Mouse (Mus musculus) embryonic facial prominence, embryonic 15.5 days (tissue): ENCODE data around the gene Ilf3. TPM values are rescaled to one million over a fixed set of nuclear protein-coding genes. Genes with fewer than 3 reads are reported as not detected.
A peak's percentile ranks its signal among the peaks of the same experiment; 100 is the strongest.
"Not testable (repeated sequence)": the region's sequence is repeated elsewhere in the genome, so short reads cannot be mapped to it uniquely, and the experiment has no call there.

Source experiments
- ATAC-seq: fragments of 200-750 bp; cut with Nextera tagmentation; 2 replicates; pipeline ENCODE4 v1.8.0; 2017; ENCODE audit warnings: low read depth, moderate TSS enrichment; ENCODE audit not compliant: insufficient number of reproducible peaks, low FRiP score, low TSS enrichment
- H3K27ac ChIP-seq: fragments of 300-500 bp; sonication (generic); replicated peaks from 2 replicates; pipeline ENCODE4 v1.5.1; 2015; ENCODE audit warnings: mild to moderate bottlenecking, inconsistent platforms
- H3K27me3 ChIP-seq: fragments of 300-500 bp; sonication (generic); 2 replicates; pipeline ENCODE4 v1.6.1; 2015; ENCODE audit warnings: inconsistent platforms
- H3K36me3 ChIP-seq: fragments of 300-500 bp; sonication (generic); 2 replicates; pipeline ENCODE4 v1.6.1; 2015; ENCODE audit warnings: mild to moderate bottlenecking, inconsistent platforms
- H3K4me1 ChIP-seq: fragments of 300-500 bp; sonication (generic); 2 replicates; pipeline ENCODE4 v1.6.1; 2015; ENCODE audit warnings: inconsistent platforms
- H3K4me2 ChIP-seq: fragments of 300-500 bp; sonication (generic); replicated peaks from 2 replicates; pipeline ENCODE4 v1.6.1; 2015; ENCODE audit warnings: mild to moderate bottlenecking, inconsistent platforms
- H3K4me3 ChIP-seq: fragments of 300-500 bp; sonication (generic); replicated peaks from 2 replicates; pipeline ENCODE4 v1.5.1; 2015; ENCODE audit warnings: mild to moderate bottlenecking, inconsistent platforms
- H3K9ac ChIP-seq: fragments of 300-500 bp; sonication (generic); 2 replicates; pipeline ENCODE4 v1.6.1; 2015; ENCODE audit warnings: inconsistent platforms
- H3K9me3 ChIP-seq: fragments of 300-500 bp; sonication (generic); replicated peaks from 2 replicates; pipeline ENCODE4 v1.6.1; 2016; ENCODE audit warnings: inconsistent platforms
- WGBS: fragments of 180-500 bp; shearing (Covaris S2); methylation state at CpG from one replicate; pipeline ENCODE4 v1.1.7; 2015; 5-methylcytosine and 5-hydroxymethylcytosine counted together
- polyA plus RNA-seq: library from polyadenylated mRNA; unstranded; fragments of >200 nt; fragmentation: Nextera tagmentation; extraction: Ambion mirVana; gene quantifications from 2 replicates; pipeline ENCODE4 v1.2.1, GENCODE M21; 2015

The Ilf3 gene
- 179 and 180 TPM in 2 replicates for polyA plus RNA-seq

- peak within 1 kb of the TSS; percentile 74 for H3K9ac ChIP-seq
- peak; percentile 94 for ATAC-seq
- peaks cover 21% of the 10 kb centered on the region for H3K4me1 ChIP-seq
- H3K36me3 ChIP-seq, result peaks cover 10% of the 10 kb centered on the region; the same call in 1 of the 2 replicates
- H3K4me2 ChIP-seq, result peak within 1 kb of the TSS; percentile 79
- WGBS, result under 1% methylated on average over 59 of the region's 66 CpGs
- H3K27me3 ChIP-seq, result 0 out of 2 replicates have a peak, but pooled peaks cover 2% of the 10 kb centered on the region
- peak within 1 kb of the TSS; percentile 85 for H3K4me3 ChIP-seq
- H3K9me3 ChIP-seq, result no peaks in the 10 kb centered on the region
- peak within 1 kb of the TSS; percentile 95 for H3K27ac ChIP-seq
Measured at GRCm38 (mm10) chr9:21367357-21368111, at the start of gene Ilf3. Gene Ilf3, plus strand, starts transcription at chr9:21367871.

GRCm38 (mm10) chr9:21318792-21319191 is 48.9 kb upstream of the Ilf3 start:
- WGBS, result 93% methylated on average over 6 of the region's 6 CpGs
- Histone ChIP-seq H3K27me3 (no peaks in the 10 kb centered on the region), H3K27ac (no peak overlapping the region), H3K4me1 (peaks cover 19% of the 10 kb centered on the region), H3K4me3 (no peak overlapping the region), H3K9ac (no peak overlapping the region), H3K9me3 (no peaks in the 10 kb centered on the region), H3K4me2 (no peak overlapping the region), H3K36me3 (no peaks in the 10 kb centered on the region)
- ATAC-seq, result no peak

- no peak for ATAC-seq
- Histone ChIP-seq H3K27me3 (no peaks in the 10 kb centered on the region), H3K4me3 (no peak overlapping the region), H3K9me3 (no peaks in the 10 kb centered on the region), H3K9ac (no peak overlapping the region), H3K27ac (no peak overlapping the region), H3K36me3 (no peaks in the 10 kb centered on the region), H3K4me2 (no peak overlapping the region), H3K4me1 (peaks cover 19% of the 10 kb centered on the region)
- WGBS, result 91% methylated on average over 4 of the region's 4 CpGs
Measured at GRCm38 (mm10) chr9:21319503-21319902, 48.2 kb upstream of the Ilf3 start.

GRCm38 (mm10) chr9:21320280-21320618 is 47.4 kb upstream of the Ilf3 start:
- Histone ChIP-seq H3K27me3 (no peaks in the 10 kb centered on the region), H3K4me2 (peak overlapping the region; percentile 85), H3K27ac (peak overlapping the region; percentile 60; the same call in 1 of the 2 replicates), H3K9me3 (no peaks in the 10 kb centered on the region), H3K4me3 (peak overlapping the region; percentile 65), H3K4me1 (peaks cover 19% of the 10 kb centered on the region), H3K36me3 (no peaks in the 10 kb centered on the region), H3K9ac (no peak overlapping the region)
- 17% methylated on average over 4 of the region's 4 CpGs for WGBS
- ATAC-seq, result no peak

- Histone ChIP-seq H3K9ac (peak within 1 kb of the TSS; percentile 68), H3K4me1 (peaks cover 19% of the 10 kb centered on the region), H3K4me2 (peak within 1 kb of the TSS; percentile 85), H3K27me3 (no peaks in the 10 kb centered on the region), H3K9me3 (no peaks in the 10 kb centered on the region), H3K27ac (peak within 1 kb of the TSS; percentile 60; the same call in 1 of the 2 replicates), H3K4me3 (peak within 1 kb of the TSS; percentile 65), H3K36me3 (no peaks in the 10 kb centered on the region)
- peak; percentile 93 for ATAC-seq
- WGBS, result under 1% methylated on average over 52 of the region's 52 CpGs
Measured at GRCm38 (mm10) chr9:21320619-21321512, 46.8 kb upstream of the Ilf3 start, which contains the start of gene Slc44a2. Gene Slc44a2, plus strand, starts transcription at chr9:21320698.

GRCm38 (mm10) chr9:21321513-21321835 is 46.2 kb upstream of the Ilf3 start:
- ATAC-seq, result no peak
- Histone ChIP-seq H3K27me3 (no peaks in the 10 kb centered on the region), H3K4me2 (peak overlapping the region; percentile 85), H3K9me3 (no peaks in the 10 kb centered on the region), H3K9ac (peak overlapping the region; percentile 68), H3K4me3 (peak overlapping the region; percentile 65), H3K4me1 (peaks cover 19% of the 10 kb centered on the region), H3K36me3 (no peaks in the 10 kb centered on the region), H3K27ac (0 out of 2 replicates have a peak overlapping the region, but pooled peaks have one; percentile 60)
- WGBS, result 12% methylated on average over 6 of the region's 6 CpGs

- Histone ChIP-seq H3K27me3 (no peaks in the 10 kb centered on the region), H3K9me3 (no peaks in the 10 kb centered on the region), H3K27ac (no peak overlapping the region), H3K4me2 (peak overlapping the region; percentile 85; the same call in 1 of the 2 replicates), H3K9ac (no peak overlapping the region), H3K36me3 (no peaks in the 10 kb centered on the region), H3K4me3 (peak overlapping the region; percentile 65), H3K4me1 (peaks cover 19% of the 10 kb centered on the region)
- 74% methylated on average over 19 of the region's 19 CpGs for WGBS
- ATAC-seq, result no peak
Measured at GRCm38 (mm10) chr9:21322211-21322916, 45.3 kb upstream of the Ilf3 start.

- H3K4me2 ChIP-seq, H3K27ac ChIP-seq: not testable (repeated sequence)
- 90% methylated on average over 8 of the region's 8 CpGs for WGBS
Measured at GRCm38 (mm10) chr9:21322917-21323297, 44.8 kb upstream of the Ilf3 start.

GRCm38 (mm10) chr9:21324269-21324668 is 43.4 kb upstream of the Ilf3 start:
- 75% methylated on average over 11 of the region's 11 CpGs for WGBS
- no peak overlapping the region for H3K4me3 ChIP-seq
- H3K36me3 ChIP-seq, result no peaks in the 10 kb centered on the region
- no peaks in the 10 kb centered on the region for H3K9me3 ChIP-seq
- H3K9ac ChIP-seq, result no peak overlapping the region
- no peak overlapping the region for H3K4me2 ChIP-seq
- no peak overlapping the region for H3K27ac ChIP-seq
- H3K4me1 ChIP-seq, result peaks cover 19% of the 10 kb centered on the region
- H3K27me3 ChIP-seq, result no peaks in the 10 kb centered on the region
- ATAC-seq, result no peak

More at GRCm38 (mm10) chr9:21322917-21323297, 44.8 kb upstream of the Ilf3 start:
- peaks cover 19% of the 10 kb centered on the region for H3K4me1 ChIP-seq
- H3K9ac ChIP-seq, H3K9me3 ChIP-seq, H3K27me3 ChIP-seq, H3K36me3 ChIP-seq, H3K4me3 ChIP-seq, ATAC-seq: not testable (repeated sequence)

GRCm38 (mm10) chr9:21327569-21327968 is 40.1 kb upstream of the Ilf3 start:
- ATAC-seq, result no peak
- WGBS, result 68% methylated on average over 3 of the region's 3 CpGs
- Histone ChIP-seq H3K4me3 (no peak overlapping the region), H3K9me3 (no peaks in the 10 kb centered on the region), H3K4me2 (no peak overlapping the region), H3K36me3 (no peaks in the 10 kb centered on the region), H3K9ac (no peak overlapping the region), H3K4me1 (peaks cover 6% of the 10 kb centered on the region), H3K27ac (no peak overlapping the region), H3K27me3 (no peaks in the 10 kb centered on the region)

- H3K9me3 ChIP-seq, result no peaks in the 10 kb centered on the region
- 71% methylated on average over 3 of the region's 3 CpGs for WGBS
- no peak overlapping the region for H3K4me3 ChIP-seq
- H3K27me3 ChIP-seq, result no peaks in the 10 kb centered on the region
- no peak overlapping the region for H3K4me2 ChIP-seq
- no peak overlapping the region for H3K27ac ChIP-seq
- H3K36me3 ChIP-seq, result no peaks in the 10 kb centered on the region
- no peak overlapping the region for H3K9ac ChIP-seq
- no peak for ATAC-seq
- peaks cover 11% of the 10 kb centered on the region for H3K4me1 ChIP-seq
Measured at GRCm38 (mm10) chr9:21328041-21328440, 39.6 kb upstream of the Ilf3 start.
